Mouse (Mus musculus): Measurements from ENCODE around the gene Dennd5b.

- no peak for TF ChIP-seq GATA2 (IDR thresholded peaks at IDR 0.05; ENCODE audit: borderline replicate concordance, low read depth, low read length)
- no peak for TF ChIP-seq CTCF (IDR thresholded peaks at IDR 0.05; ENCODE audit: low read depth, low read length)
Measured at GRCm38 (mm10) chr6:148961285-148961684, 140.2 kb downstream of the Dennd5b start.
